Mouse (Mus musculus) neutrophil, adult 65 days (primary cell): ENCODE results near the gene Prph. TPM values are rescaled to one million over a fixed set of nuclear protein-coding genes. Genes with fewer than 3 reads are reported as not detected.

ENCODE experiments used
- total RNA-seq: library from RNA; stranded (reverse); gene quantifications from 2 replicates; pipeline ENCODE4 v1.2.4, GENCODE M21; 2023

Prph gene
- total RNA-seq = 0.25 TPM in 1 of 2 replicates, not detected in the other

GRCm38 (mm10) chr15:99055040-99055439, at the start of gene Prph:
Prph (plus strand) TSS chr15:99055174.

GRCm38 (mm10) chr15:99029619-99030584, 25.1 kb upstream of the Prph start, which contains the start of gene Tuba1c:
Tuba1c (plus strand) TSS chr15:99029891.

GRCm38 (mm10) chr15:99074019-99074599, 19.1 kb downstream of the Prph start, which contains the start of gene Troap:
Troap (plus strand) TSS chr15:99074575.

GRCm38 (mm10) chr15:99087253-99088075, 32.5 kb downstream of the Prph start, which contains the start of gene C1ql4:
C1ql4 (minus strand) TSS chr15:99087817.

GRCm38 (mm10) chr15:99092870-99093269, 37.9 kb downstream of the Prph start, which contains the start of gene Dnajc22:
Dnajc22 (plus strand) TSS chr15:99093170.

Other genes starting within 250 kb of the Prph start
- gene Ddn, start 245.7 kb upstream of the Prph start, total RNA-seq = not detected in 2 replicates
- 158 and 237 TPM in 2 replicates for gene Prkag1, start 223.7 kb upstream of the Prph start, total RNA-seq
- gene Kmt2d, start 184.0 kb upstream of the Prph start, total RNA-seq = 122 and 166 TPM in 2 replicates
- 2.0 and 3.1 TPM in 2 replicates for gene Rhebl1, start 160.6 kb upstream of the Prph start, total RNA-seq
- not detected in 2 replicates for gene Dhh, start 156.6 kb upstream of the Prph start, total RNA-seq
- gene Lmbr1l, start 136.9 kb upstream of the Prph start, total RNA-seq = 106 and 139 TPM in 2 replicates
- gene Tuba1b, start 120.6 kb upstream of the Prph start, total RNA-seq = 228 and 274 TPM in 2 replicates
- not detected in 2 replicates for gene Gm49450, start 101.6 kb upstream of the Prph start, total RNA-seq
- gene Tuba1a, start 101.5 kb upstream of the Prph start, total RNA-seq = 122 and 136 TPM in 2 replicates
- 306 and 319 TPM in 2 replicates for gene Tuba1c, start 25.3 kb upstream of the Prph start, total RNA-seq
- gene Troap, start 19.4 kb downstream of the Prph start, total RNA-seq = 24.2 and 31.0 TPM in 2 replicates
- gene C1ql4, start 32.6 kb downstream of the Prph start, total RNA-seq = not detected in 2 replicates
- 1.7 and 2.2 TPM in 2 replicates for gene Dnajc22, start 38.0 kb downstream of the Prph start, total RNA-seq
- gene Spats2, start 70.7 kb downstream of the Prph start, total RNA-seq = 0.29 TPM in 1 of 2 replicates, not detected in the other
- not detected in 2 replicates for gene Kcnh3, start 169.7 kb downstream of the Prph start, total RNA-seq
- 55.8 and 72.9 TPM in 2 replicates for gene Mcrs1, start 196.8 kb downstream of the Prph start, total RNA-seq
- gene Prpf40b, start 239.9 kb downstream of the Prph start, total RNA-seq = 0.66 and 2.8 TPM in 2 replicates
- not detected in 2 replicates for gene Fam186b, start 240.7 kb downstream of the Prph start, total RNA-seq